9 mouse cellular contexts compared by ENCODE assay signal in genomic region chr9:65724471-65725290, GRCm38 (mm10). TPM values are rescaled to one million over a fixed set of nuclear protein-coding genes. Genes with fewer than 3 reads are reported as not detected.
A peak's percentile ranks its signal among the peaks of the same experiment; 100 is the strongest.
DNase-seq lines count a peak whose midpoint lies in the region; ATAC-seq lines count a peak whose summit lies in the region.
"Had no signal": no experiment of that assay in that cellular context is flagged by ENCODE, and none has a peak within 500 bp of the region (broad histone marks: within the 10 kb centered on the region; RNA-seq: fewer than 3 reads in every experiment).

No protein-coding gene starts in this region.

- H3K27ac ChIP-seq in neural tube, embryonic 13.5 days (replicated peaks), result peak overlapping the region; percentile 84
- H3K27ac ChIP-seq: liver, embryonic 13.5 days had no signal

- WGBS in neural tube, embryonic 13.5 days, result 23% methylated on average over 8 of the region's 8 CpGs

- no peak overlapping the region for H3K4me3 ChIP-seq in neural tube, embryonic 13.5 days
- H3K4me3 ChIP-seq: liver, embryonic 13.5 days had no signal

- DNase-seq in adrenal gland, adult (ENCODE audit: inconsistent age in 2 of 2, low spot score in 1 of 2), result peak; percentile 48 to 81
- no peak for DNase-seq in adrenal gland, postnatal 4 days (ENCODE audit: low spot score in 2 of 2)
- peak; percentile 27 to 52 for DNase-seq in urinary bladder, adult 18-20 months (ENCODE audit: low spot score in 2 of 2)
- DNase-seq in urinary bladder, postnatal 4 days (ENCODE audit: low spot score in 2 of 2), result no peak
- peak; percentile 91 for DNase-seq in gonadal fat pad, adult 2 months (ENCODE audit: low read depth)
- peak; percentile 41 to 57 for DNase-seq in kidney, adult 8-10 months
- no peak for DNase-seq in spleen, postnatal 14 days (ENCODE audit: low spot score in 2 of 2)
- DNase-seq: liver, embryonic 13.5 days had no signal

- ATAC-seq in neural tube, embryonic 13.5 days (ENCODE audit: low read depth), result peak; percentile 51

- peak overlapping the region; percentile 3; the same call in 1 of the 2 replicates for H3K4me2 ChIP-seq in neural tube, embryonic 13.5 days
- H3K4me2 ChIP-seq: liver, embryonic 13.5 days had no signal

- H3K27me3 ChIP-seq in neural tube, embryonic 13.5 days, result no peaks in the 10 kb centered on the region
- H3K27me3 ChIP-seq: liver, embryonic 13.5 days had no signal

- peak overlapping the region; percentile 6; the same call in 1 of the 2 replicates for H3K9ac ChIP-seq in neural tube, embryonic 13.5 days
- H3K9ac ChIP-seq: liver, embryonic 13.5 days had no signal

- H3K4me1 ChIP-seq in neural tube, embryonic 13.5 days (replicated peaks), result peaks cover 55% of the 10 kb centered on the region

- no peaks in the 10 kb centered on the region for H3K9me3 ChIP-seq in neural tube, embryonic 13.5 days
- H3K9me3 ChIP-seq: liver, embryonic 13.5 days had no signal

- peaks cover 5% of the 10 kb centered on the region; the same call in 1 of the 2 replicates for H3K36me3 ChIP-seq in neural tube, embryonic 13.5 days
- H3K36me3 ChIP-seq: liver, embryonic 13.5 days had no signal

RNA-seq across cellular contexts. Expression of gene Oaz2, which starts 56.9 kb away (rescaled TPM):
- 100 to 1,000 TPM; 173 to 180 TPM for total RNA-seq in adrenal gland, postnatal 4 days (2021)
- polyA plus RNA-seq in gonadal fat pad, adult 2 months (2012; rRNA removed), result 97.5 and 99.6 TPM in 2 replicates
- polyA plus RNA-seq in neural tube, embryonic 13.5 days (2015; fragmentation: Nextera tagmentation; extraction: Ambion mirVana), result 381 and 389 TPM in 2 replicates

Comparison
In these comparisons a context has a peak if more than half of its experiments do, and no peak if none do; other contexts are left out.
1. DNase-seq: peak in adrenal gland, adult (2 of 2), urinary bladder, adult 18-20 months (2 of 2), gonadal fat pad, adult 2 months (single experiment) and kidney, adult 8-10 months (2 of 2); none in adrenal gland, postnatal 4 days (0 of 2), urinary bladder, postnatal 4 days (0 of 2) and spleen, postnatal 14 days (0 of 2).